Mouse (Mus musculus) cerebellum, adult (tissue): ENCODE results near the gene Hmg20a.

ENCODE experiments used
- ATAC-seq: cut with Nextera tagmentation; 2 replicates; pipeline ENCODE4 v1.9.2; 2017; ENCODE audit warnings: mild to moderate bottlenecking, moderate library complexity, mixed read lengths; ENCODE audit not compliant: insufficient number of reproducible peaks, low FRiP score, low TSS enrichment

Hmg20a gene

GRCm38 (mm10) chr9:56417948-56418737 is at the start of gene Hmg20a, which contains the start of gene Peak1:
Hmg20a (plus strand) TSS chr9:56418609.
Peak1 (minus strand) TSS chr9:56418067.
- ATAC-seq: peak; percentile 91

GRCm38 (mm10) chr9:56368814-56369213 is 49.6 kb upstream of the Hmg20a start:
- no peak for ATAC-seq

- no peak for ATAC-seq
These were observed 47.7 kb upstream of the Hmg20a start for GRCm38 (mm10) chr9:56370710-56371109.

GRCm38 (mm10) chr9:56374401-56374800 is 44.0 kb upstream of the Hmg20a start:
- no peak for ATAC-seq

GRCm38 (mm10) chr9:56382786-56383185 is 35.6 kb upstream of the Hmg20a start:
- no peak for ATAC-seq

- ATAC-seq: no peak
These were observed 25.6 kb upstream of the Hmg20a start for GRCm38 (mm10) chr9:56392857-56393256.

- no peak for ATAC-seq
These were observed 22.1 kb upstream of the Hmg20a start for GRCm38 (mm10) chr9:56396306-56396705.

GRCm38 (mm10) chr9:56404619-56405018 is 13.8 kb upstream of the Hmg20a start:
- no peak for ATAC-seq

- no peak for ATAC-seq
These were observed 8.5 kb upstream of the Hmg20a start for GRCm38 (mm10) chr9:56409928-56410327.

- no peak for ATAC-seq
These were observed 5.7 kb upstream of the Hmg20a start for GRCm38 (mm10) chr9:56412716-56413115.

- no peak for ATAC-seq
These were observed 4.1 kb upstream of the Hmg20a start for GRCm38 (mm10) chr9:56414322-56414721.

- ATAC-seq: no peak
These were observed 3.0 kb upstream of the Hmg20a start for GRCm38 (mm10) chr9:56415393-56415792.

- ATAC-seq: no peak
These were observed 2.3 kb upstream of the Hmg20a start for GRCm38 (mm10) chr9:56415935-56416607.

GRCm38 (mm10) chr9:56417415-56417947 is 928 bp upstream of the Hmg20a start:
- ATAC-seq: peak; percentile 56

GRCm38 (mm10) chr9:56418738-56419239 is 380 bp downstream of the Hmg20a start:
- ATAC-seq: 0 out of 2 replicates have a peak, but pooled peaks have one; percentile 33

- no peak for ATAC-seq
These were observed 1.8 kb downstream of the Hmg20a start for GRCm38 (mm10) chr9:56420236-56420635.

- ATAC-seq: no peak
These were observed 2.6 kb downstream of the Hmg20a start for GRCm38 (mm10) chr9:56420892-56421601.

- ATAC-seq: no peak
These were observed 3.6 kb downstream of the Hmg20a start for GRCm38 (mm10) chr9:56421991-56422390.

- no peak for ATAC-seq
These were observed 6.5 kb downstream of the Hmg20a start for GRCm38 (mm10) chr9:56424861-56425260.

GRCm38 (mm10) chr9:56435821-56436526 is 17.6 kb downstream of the Hmg20a start:
- ATAC-seq: no peak; the same call in 1 of the 2 replicates
